Mouse (Mus musculus): ENCODE measurements at regions not wholly inside any gene's neighbourhood (a gene's known extent, or its start where the extent isn't known, plus 50 kb on each side); places are given as distances from the start of the nearest gene placed in this dataset.

GRCm38 (mm10) chr1:75728859-75729258, 182.8 kb downstream of the Slc4a3 start:
- TF ChIP-seq CTCF (IDR thresholded peaks at IDR 0.05; ENCODE audit: low read depth) (no peak), EP300 (IDR thresholded peaks at IDR 0.05; ENCODE audit: low read depth) (no peak)

Measured in heart, postnatal 0 days (tissue).